Mouse (Mus musculus) effector memory CD4-positive, alpha-beta T cell, adult 5 months (primary cell): ENCODE results near the gene Cib1. TPM values are rescaled to one million over a fixed set of nuclear protein-coding genes. Genes with fewer than 3 reads are reported as not detected.

Source experiments
- polyA plus RNA-seq: library from polyadenylated mRNA; unstranded; fragments of 100-300 nt; shearing (Covaris generic); gene quantifications from one replicate; pipeline ENCODE4 v1.2.1, GENCODE M21; 2017

Cib1 gene
- polyA plus RNA-seq, result 71.5 TPM

DNA sequence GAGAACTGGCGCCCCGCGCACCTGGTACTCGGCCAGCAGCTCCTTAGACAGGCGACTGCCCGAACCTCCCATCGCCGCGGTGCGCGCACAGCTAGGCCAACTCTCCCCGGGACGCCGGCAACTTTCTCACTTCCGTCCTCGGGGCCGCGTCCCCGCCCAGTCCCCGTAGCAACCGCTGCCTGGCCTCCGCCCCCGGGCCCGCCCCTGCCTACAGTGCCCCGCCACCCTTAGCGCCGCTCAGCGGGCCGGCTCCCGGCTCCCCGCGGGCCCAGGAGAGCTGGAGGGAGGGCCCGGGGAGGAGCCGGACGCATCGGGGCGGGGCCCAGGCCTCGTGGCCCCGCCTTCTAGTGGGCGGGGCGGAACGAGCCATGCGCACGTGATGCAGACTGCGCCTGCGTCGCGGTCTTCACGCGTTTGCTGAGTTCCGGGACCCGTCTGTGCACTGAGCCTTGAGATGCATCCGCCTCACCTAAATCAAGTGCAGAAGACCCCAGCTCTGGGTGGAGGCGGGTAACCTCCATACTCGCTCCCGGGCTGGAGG is at the start of gene Cib1, which contains the start of gene Gdpgp1:
TSS of gene Cib1 (minus strand) at position 325 of the 541 bp plus-strand sequence.
TSS of gene Gdpgp1 (plus strand) at position 377 of the 541 bp plus-strand sequence.

DNA sequence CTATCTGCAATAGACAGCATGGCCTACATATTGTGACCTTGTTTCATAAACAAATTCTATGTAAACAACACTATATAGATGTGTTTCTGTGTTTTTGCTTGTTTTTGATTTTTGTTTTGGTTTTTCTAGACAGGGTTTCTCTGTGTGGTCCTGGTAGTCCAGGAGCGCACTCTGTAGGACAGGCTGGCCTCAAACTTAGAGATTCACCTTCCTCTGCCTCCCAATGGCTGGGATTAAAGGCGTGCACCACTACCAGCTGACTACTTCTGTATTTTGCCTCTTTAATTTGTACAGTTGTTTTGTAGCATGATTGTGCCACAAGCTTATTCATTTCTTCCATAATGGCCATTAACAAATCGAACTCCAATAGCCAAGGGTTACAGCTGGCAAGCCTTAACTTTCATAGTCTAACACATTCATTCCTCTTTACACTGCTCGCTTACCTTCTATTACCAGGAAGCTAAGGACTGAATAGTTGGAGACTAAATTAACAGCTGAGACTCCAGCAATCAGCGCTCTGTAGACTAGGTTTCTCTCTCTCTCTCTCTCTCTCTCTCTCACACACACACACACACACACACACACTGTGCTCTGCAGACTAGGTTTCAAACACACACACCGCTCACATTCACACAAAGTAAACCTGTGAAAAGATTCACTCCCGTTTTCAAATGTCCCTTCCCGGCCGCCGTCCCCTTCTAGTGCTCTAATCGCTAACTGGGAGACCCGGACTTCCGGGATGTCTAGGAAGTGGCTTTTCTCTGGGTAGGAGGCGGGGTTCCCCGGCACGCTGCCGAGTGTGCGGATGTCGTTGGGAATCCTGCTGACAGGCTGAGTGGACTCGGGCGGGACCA is 36.5 kb upstream of the Cib1 start, which contains the start of gene Vps33b:
TSS of gene Vps33b (plus strand) at position 753 of the 854 bp plus-strand sequence.

DNA sequence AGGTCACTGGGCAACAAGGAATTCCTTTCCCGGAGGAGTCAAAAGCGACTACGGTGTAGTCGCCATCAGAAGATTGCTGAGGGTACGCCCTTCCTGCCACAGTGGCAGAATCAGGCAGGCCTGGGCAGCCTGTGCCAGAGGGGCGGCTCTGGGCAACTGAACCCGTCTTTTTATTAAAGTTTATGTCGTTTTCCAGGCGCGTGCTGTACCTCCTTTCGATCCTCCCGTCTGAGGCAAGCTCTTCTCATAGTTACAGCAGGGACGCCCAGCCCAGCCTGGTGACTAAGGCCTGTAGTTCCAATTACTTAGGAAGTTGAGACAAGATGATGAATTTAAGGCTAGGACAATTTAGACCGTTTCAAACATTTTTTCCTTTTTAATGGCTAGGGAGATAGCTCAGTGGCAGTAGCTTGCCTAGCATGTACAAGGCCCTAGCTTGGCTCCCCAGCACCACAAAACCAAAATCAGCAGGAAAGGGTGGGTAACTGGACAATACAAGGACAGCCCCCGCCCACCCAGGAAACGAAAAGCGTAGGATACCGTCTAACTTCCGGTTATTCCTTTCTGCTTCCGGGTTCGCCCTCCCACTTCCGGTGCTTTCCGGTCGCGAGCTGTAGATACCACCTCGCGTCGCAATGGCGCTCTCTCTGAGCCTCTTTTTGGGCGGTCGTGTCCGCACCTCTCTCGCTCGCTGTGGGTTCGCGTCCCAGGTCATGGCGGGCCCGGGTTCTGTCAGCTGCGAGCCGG is 28.2 kb upstream of the Cib1 start, which contains the start of gene Ngrn:
TSS of gene Ngrn (plus strand) at position 591 of the 747 bp plus-strand sequence.

DNA sequence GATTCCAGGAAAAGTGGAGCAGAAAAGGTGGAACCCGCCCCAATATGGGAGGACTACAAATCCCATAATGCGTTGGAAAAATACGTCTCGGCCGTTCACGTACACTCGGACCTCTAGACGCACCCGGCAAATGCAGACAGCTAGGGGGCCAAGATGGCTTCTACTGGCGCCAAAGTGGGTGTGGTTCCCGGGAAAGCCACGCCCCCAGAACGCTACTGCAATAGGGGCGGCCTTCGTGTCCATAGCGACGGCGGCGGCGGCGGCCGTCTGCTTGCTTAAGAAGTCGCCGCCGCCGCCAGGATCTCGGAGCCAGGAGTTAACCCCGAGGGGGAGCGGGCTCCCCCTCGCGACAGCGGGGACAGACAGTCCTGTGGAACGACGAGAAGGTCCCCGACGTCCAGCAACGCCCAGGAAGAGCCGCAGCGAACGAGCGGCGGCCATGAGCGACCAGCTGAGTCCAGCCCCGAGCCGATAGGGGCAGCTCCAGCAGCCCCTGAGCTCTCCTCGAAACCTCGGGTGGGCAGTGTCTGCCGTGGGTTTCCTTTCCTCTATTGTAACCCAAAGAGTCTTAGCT is 13.6 kb upstream of the Cib1 start, which contains the start of gene Ttll13:
TSS of gene Ttll13 (plus strand) at position 229 of the 574 bp plus-strand sequence.

DNA sequence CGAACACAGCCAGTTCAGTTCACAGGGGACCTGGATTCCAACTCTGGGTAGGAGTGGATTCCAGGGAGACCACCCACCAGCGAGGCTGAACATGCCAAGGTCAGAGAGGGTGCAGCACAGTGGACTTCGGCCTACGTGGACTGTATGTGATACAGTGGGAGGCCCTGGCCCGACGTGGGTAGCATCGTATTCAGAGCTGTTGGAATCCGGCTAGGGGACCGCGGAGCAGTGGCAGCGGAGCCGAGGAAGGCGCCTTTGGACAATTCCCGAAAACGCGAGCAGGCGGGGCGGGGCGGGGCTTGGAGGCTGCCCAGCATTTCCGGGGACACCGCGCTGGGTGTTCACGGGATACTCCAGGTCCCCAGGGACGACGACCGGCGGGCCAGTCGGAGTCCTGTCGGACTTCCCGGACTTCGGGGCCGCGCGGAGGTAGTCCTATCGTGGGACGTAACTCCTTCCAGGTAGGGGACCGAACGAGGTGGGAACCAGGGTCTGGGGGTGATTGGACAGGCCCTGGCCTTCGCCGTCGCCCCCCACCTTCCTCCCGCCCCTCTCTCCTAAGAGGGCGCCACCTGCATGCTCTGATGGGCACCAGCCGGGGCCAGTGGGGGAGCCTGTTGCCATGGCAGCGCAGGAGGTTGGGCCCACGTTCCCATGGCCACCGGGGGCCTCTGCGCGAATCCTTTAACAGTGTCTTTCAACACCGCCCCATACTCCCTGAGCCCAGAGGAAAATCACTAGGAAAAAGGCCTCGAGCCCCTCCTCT is 45.9 kb downstream of the Cib1 start, which contains the start of gene Sema4b:
TSS of gene Sema4b (plus strand) at position 311 of the 766 bp plus-strand sequence.

Other genes starting within 250 kb of the Cib1 start
- gene Zfp710, start 208.0 kb downstream of the Cib1 start, polyA plus RNA-seq, result 13.4 TPM
- 36.3 TPM for gene Idh2, start 117.4 kb downstream of the Cib1 start, polyA plus RNA-seq
- 6.3 TPM for gene Sema4b, start 46.0 kb downstream of the Cib1 start, polyA plus RNA-seq
- gene Gdpgp1, start 52 bp upstream of the Cib1 start, polyA plus RNA-seq, result 2.4 TPM
- gene Ttll13, start 13.6 kb upstream of the Cib1 start, polyA plus RNA-seq, result not detected
- 20.9 TPM for gene Ngrn, start 28.4 kb upstream of the Cib1 start, polyA plus RNA-seq
- gene Vps33b, start 36.8 kb upstream of the Cib1 start, polyA plus RNA-seq, result 42.4 TPM
- 8.7 TPM for gene Prc1, start 61.6 kb upstream of the Cib1 start, polyA plus RNA-seq
- 34.1 TPM for gene Rccd1, start 91.6 kb upstream of the Cib1 start, polyA plus RNA-seq
- gene Unc45a, start 108.2 kb upstream of the Cib1 start, polyA plus RNA-seq, result 165 TPM
- 6.1 TPM for gene Hddc3, start 110.3 kb upstream of the Cib1 start, polyA plus RNA-seq
- 97.4 TPM for gene Man2a2, start 138.6 kb upstream of the Cib1 start, polyA plus RNA-seq
- gene Fes, start 155.1 kb upstream of the Cib1 start, polyA plus RNA-seq, result 4.8 TPM
- 190 TPM for gene Furin, start 172.6 kb upstream of the Cib1 start, polyA plus RNA-seq